Mouse (Mus musculus): ENCODE measurements around the gene Gm6034. TPM values are rescaled to one million over a fixed set of nuclear protein-coding genes. Genes with fewer than 3 reads are reported as not detected.
"Not testable (repeated sequence)": the region's sequence is repeated elsewhere in the genome, so short reads cannot be mapped to it uniquely, and the experiment has no call there.

Gm6034 gene
- total RNA-seq, 2 experiments from 2014 or later: not detected

DNA sequence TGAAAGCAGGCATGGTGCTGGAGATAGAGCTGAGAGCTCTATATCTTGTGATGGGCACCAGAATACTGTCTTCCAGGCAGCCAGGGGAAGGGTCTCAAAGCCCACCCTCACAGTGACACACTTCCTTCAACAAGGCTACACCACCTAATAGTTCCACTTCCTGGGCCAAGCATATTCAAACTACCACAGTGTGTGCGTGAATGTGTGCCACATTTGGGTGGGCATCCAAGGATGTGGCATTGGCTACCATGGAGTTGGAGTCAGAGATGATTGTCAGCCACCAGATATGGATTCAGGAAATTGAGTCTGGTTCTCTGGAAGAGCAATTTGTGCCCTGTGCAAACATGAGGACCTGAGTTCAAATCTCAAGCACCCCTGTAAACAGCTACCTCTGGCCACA lies 21.5 kb upstream of the Gm6034 start:
- intact Hi-C loops (cut with DNase I): no loop called here
- no peak for DNase-seq (ENCODE audit: low spot score)

GRCm38 (mm10) chr17:36022098-36022497 lies 20.7 kb upstream of the Gm6034 start:
- intact Hi-C loops (cut with DNase I): no loop called here
- DNase-seq (ENCODE audit: low spot score): no peak

- intact Hi-C loops (cut with DNase I): no loop called here
- DNase-seq (ENCODE audit: low spot score): no peak
Measured at GRCm38 (mm10) chr17:36022922-36023321, 19.8 kb upstream of the Gm6034 start.

- intact Hi-C loops (cut with DNase I): no loop called here
Measured at GRCm38 (mm10) chr17:36023710-36024654, 18.8 kb upstream of the Gm6034 start.

GRCm38 (mm10) chr17:36025197-36025596 lies 17.6 kb upstream of the Gm6034 start:
- intact Hi-C loops (cut with DNase I): no loop called here
- no peak for DNase-seq (ENCODE audit: low spot score)

More at GRCm38 (mm10) chr17:36023710-36024654, 18.8 kb upstream of the Gm6034 start:
- no peak for DNase-seq (ENCODE audit: low spot score)

DNA sequence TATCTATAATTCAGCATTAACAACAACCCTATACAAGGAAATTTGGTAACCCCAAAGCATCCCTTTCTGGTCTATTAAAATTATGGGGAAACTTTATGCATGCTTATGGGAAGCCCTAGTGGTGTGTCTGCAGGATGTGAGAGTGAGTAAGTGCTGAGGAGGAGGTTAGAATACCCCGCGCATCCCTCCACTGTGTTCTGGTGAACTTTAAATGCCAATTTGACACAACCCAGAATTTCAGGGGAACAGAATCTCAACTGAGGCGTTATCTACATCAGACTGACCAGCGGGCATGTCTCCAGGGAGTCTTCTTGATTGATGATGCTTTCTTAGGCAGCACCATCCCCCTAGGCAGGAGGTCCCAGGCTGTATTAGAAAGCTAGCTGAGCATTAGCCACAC lies 16.9 kb upstream of the Gm6034 start:
- intact Hi-C loops (cut with DNase I): no loop called here

GRCm38 (mm10) chr17:36027663-36028062 lies 15.1 kb upstream of the Gm6034 start:
- DNase-seq (ENCODE audit: low spot score): no peak
- intact Hi-C loops (cut with DNase I): no loop called here

More for the DNA sequence above, 16.9 kb upstream of the Gm6034 start:
- no peak for DNase-seq (ENCODE audit: low spot score)

GRCm38 (mm10) chr17:36028879-36029619 lies 13.7 kb upstream of the Gm6034 start:
- intact Hi-C loops (cut with DNase I): no loop called here
- no peak for DNase-seq (ENCODE audit: low spot score)

GRCm38 (mm10) chr17:36030046-36030702 lies 12.6 kb upstream of the Gm6034 start:
- intact Hi-C loops (cut with DNase I): not testable (repeated sequence)

GRCm38 (mm10) chr17:36030703-36031582 lies 11.8 kb upstream of the Gm6034 start:
- intact Hi-C loops (cut with DNase I); DNase-seq (ENCODE audit: low spot score): not testable (repeated sequence)

More at GRCm38 (mm10) chr17:36030046-36030702, 12.6 kb upstream of the Gm6034 start:
- DNase-seq (ENCODE audit: low spot score): not testable (repeated sequence)

GRCm38 (mm10) chr17:36031583-36032331 lies 11.0 kb upstream of the Gm6034 start:
- intact Hi-C loops (cut with DNase I); DNase-seq (ENCODE audit: low spot score): not testable (repeated sequence)

GRCm38 (mm10) chr17:36032351-36032875 lies 10.3 kb upstream of the Gm6034 start, which contains the start of gene H2-T23:
TSS of gene H2-T23 (minus strand) at chr17:36032855.
- DNase-seq (ENCODE audit: low spot score): peak; percentile 43
- intact Hi-C loops (cut with DNase I): not testable (repeated sequence)

- intact Hi-C loops (cut with DNase I); DNase-seq (ENCODE audit: low spot score): not testable (repeated sequence)
Measured at GRCm38 (mm10) chr17:36034524-36034923, 8.2 kb upstream of the Gm6034 start.

- DNase-seq (ENCODE audit: low spot score): not testable (repeated sequence)
- intact Hi-C loops (cut with DNase I): loop anchor here (1.0 kb wide), 1 partner anchor 38 kb away; no protein-coding TSS in a partner anchor
Measured at GRCm38 (mm10) chr17:36035010-36035638, 7.6 kb upstream of the Gm6034 start.

DNA sequence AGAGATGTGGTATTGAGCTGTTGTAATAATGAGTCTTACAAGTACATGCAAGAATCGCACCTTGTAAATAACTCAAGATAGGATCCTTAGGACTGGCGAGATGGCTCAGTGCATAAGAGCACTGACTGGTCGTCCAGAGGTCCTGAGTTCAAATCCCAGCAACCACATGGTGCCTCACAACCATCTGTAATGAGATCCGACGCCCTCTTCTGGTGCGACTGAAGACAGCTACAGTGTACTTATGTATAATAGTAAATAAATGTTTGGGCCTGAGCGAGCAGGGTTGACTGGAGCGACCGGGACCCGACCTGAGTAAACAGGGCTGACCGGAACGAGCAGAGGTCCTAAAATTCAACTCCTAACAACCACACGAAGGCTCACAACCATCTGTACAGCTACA lies 6.6 kb upstream of the Gm6034 start:
- intact Hi-C loops (cut with DNase I): not testable (repeated sequence)

DNA sequence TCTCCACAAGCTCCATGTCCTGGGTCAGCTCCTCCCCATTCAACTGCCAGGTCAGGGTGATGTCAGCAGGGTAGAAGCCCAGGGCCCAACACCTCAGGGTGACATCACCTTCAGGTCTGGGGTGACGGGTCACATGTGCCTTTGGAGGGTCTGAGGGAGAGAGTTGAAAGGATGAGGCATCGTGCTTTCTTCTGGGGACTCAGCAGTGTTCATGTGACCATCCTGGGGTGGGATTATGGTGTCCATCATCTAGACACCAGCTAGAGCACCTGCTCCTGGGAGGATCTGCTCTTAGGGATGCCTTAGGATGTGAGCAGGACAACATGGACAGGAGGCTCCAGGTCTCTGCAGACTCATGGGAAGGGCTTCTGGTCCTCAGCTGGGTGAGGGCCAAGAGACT lies 2.2 kb upstream of the Gm6034 start:
- DNase-seq (ENCODE audit: low spot score); intact Hi-C loops (cut with DNase I): not testable (repeated sequence)

More for the DNA sequence above, 6.6 kb upstream of the Gm6034 start:
- DNase-seq (ENCODE audit: low spot score): not testable (repeated sequence)

- DNase-seq (ENCODE audit: low spot score); intact Hi-C loops (cut with DNase I): not testable (repeated sequence)
Measured at GRCm38 (mm10) chr17:36042055-36042454, 706 bp upstream of the Gm6034 start.

DNA sequence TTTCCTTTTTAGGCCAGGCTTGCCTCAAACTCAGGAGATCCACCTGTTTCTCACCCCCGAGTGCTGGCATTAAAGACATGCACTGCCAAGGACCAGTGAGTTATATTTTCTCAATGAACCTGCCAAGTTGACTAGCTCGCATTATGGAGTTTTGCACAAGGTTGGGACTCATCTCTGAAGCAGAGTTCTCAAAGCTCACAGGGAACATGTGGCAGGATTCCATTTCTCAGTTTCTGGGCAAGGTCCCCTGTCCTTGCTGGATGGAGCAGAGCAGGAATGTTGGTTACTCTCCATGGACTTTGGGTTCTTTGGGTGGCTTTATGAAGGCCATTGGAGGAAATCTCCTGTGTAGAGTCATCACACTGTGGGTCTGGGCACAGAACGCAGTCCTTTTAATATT lies 525 bp downstream of the Gm6034 start:
- intact Hi-C loops (cut with DNase I): no loop called here
- no peak for DNase-seq (ENCODE audit: low spot score)

Measured in heart, postnatal 25 days (tissue).